Mouse (Mus musculus): ENCODE measurements around the gene Nos1.
A peak's percentile ranks its signal among the peaks of the same experiment; 100 is the strongest.

Nos1 gene

GRCm38 (mm10) chr5:117997434-117997970, 216.7 kb downstream of the Nos1 start:
- DNase-seq (ENCODE audit: low spot score in 2 of 2), result no peak

- no peak for DNase-seq (ENCODE audit: low spot score in 2 of 2)
Observed at GRCm38 (mm10) chr5:117999061-117999460, 218.2 kb downstream of the Nos1 start.

DNA sequence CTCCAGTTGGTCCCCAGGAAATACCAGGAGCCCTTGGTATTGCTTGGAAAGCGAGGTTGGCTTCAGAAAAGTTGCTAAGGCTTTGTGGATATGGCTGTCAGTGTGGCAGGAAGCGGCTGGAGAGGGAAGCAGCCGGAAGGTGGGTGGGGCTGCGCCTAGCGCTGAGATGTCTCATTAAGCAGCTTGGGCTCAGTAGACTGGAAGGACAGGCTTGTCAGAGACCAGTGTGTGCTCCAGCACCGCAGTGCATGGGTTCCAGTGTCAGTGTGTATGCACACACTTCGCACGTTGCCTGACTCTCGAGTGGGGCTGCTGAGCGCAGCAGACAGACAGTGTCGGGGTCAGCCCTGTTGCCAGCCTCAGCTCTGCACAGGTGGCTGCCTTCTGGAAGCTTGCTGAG, 218.8 kb downstream of the Nos1 start:
- no peak for DNase-seq (ENCODE audit: low spot score in 2 of 2)

DNA sequence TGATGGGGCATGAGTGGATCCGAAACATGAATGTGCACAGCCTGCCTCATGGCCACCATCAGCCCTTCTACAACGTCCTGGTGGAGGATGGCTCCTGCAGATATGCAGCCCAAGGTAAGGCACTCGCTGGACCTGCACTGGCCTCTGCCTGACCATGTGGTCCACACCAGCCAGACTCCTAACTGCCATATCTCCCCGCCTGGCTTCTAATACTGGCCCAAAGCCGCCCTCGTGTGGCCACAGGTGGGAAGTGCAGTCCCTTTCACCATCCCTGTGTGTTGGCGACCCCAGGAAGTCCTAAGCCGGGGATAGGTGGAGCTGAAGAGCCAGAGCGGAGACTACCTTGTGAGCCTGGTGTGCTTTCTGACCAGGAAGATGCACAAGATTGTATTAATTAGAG, 221.2 kb downstream of the Nos1 start:
- DNase-seq (ENCODE audit: low spot score in 2 of 2), result peak; percentile 69 to 79

DNA sequence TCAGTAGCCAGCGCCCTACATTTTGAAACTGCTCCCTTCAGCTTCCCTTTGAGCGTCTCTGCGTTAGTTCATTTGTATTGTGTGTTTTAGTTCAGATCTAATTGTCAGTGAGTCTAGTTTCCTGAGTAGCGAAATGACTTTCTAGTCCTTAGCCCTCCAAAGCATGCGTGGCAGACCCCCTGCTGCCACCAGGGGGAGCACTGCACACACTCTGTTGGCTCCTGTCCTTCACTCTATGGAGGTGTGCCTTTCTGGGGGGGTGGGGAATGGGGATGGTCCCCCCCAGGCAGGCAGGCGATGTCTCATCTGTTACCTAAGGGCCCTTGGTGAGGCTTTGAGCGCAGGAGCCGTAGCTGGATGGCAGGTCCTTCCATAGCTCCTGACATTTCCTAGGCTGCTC, 223.8 kb downstream of the Nos1 start:
- DNase-seq (ENCODE audit: low spot score in 2 of 2), result peak; percentile 69 to 81

- DNase-seq (ENCODE audit: low spot score in 2 of 2), result no peak
Observed at GRCm38 (mm10) chr5:118005728-118006127, 224.9 kb downstream of the Nos1 start.

DNA sequence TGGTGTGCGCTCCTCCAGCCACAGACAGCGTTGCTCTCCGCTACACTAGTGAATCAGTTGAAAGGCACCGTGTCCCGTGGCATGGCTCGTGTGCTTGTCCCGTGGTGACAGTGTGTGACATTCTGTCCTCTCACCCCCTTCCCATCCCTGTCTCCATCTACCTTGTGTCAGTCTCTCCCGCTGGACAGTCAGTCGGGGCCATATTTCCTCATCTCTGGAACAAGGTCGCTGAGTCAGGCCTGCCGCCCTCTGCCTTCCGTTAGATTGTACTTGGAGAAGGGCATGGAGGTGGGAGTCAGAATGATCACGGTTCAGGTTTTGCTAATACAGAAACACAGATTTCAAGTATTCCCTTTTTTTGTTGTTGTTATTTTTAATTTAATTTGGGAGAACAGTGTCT, 227.5 kb downstream of the Nos1 start:
- DNase-seq (ENCODE audit: low spot score in 2 of 2), result no peak

All from right cerebral cortex, postnatal 10 days (tissue).